Mouse (Mus musculus): ENCODE results near the gene Shc4. TPM values are rescaled to one million over a fixed set of nuclear protein-coding genes. Genes with fewer than 3 reads are reported as not detected.

Gene Shc4
- 4.8 and 5.0 TPM in 2 replicates for polyA plus RNA-seq (2012; rRNA removed)

GRCm38 (mm10) chr2:125724086-125724430 is at the start of gene Shc4:
Gene Shc4, minus strand, starts transcription at chr2:125724148.
- peak in 1 of 2 experiments; percentile 37 for DNase-seq (ENCODE audit: extremely low spot score in 1 of 2, low spot score in 1 of 2)

- DNase-seq (ENCODE audit: extremely low spot score in 1 of 2, low spot score in 1 of 2), result no peak
Measured at GRCm38 (mm10) chr2:125765029-125765428, 41.1 kb upstream of the Shc4 start.

DNA sequence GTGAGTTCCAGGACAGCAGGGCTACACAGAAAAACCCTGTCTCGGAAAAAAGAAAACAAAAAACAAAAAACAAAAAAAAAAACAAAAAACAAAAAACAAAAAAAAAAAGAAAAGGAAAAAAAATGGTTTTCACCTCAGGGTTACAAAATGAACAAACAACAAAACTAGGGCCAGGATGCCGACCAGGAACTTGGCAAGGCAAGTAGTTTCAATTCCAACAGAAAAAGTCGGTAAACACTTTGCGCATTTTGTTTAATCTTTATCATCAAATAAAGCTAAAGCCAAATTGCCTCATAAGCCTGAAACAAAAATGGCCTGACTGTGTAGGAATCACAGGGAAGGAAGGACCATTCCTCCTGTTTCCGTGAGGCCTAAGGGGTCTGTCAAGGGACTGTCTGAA is 40.6 kb upstream of the Shc4 start:
- no peak for DNase-seq (ENCODE audit: extremely low spot score in 1 of 2, low spot score in 1 of 2)

GRCm38 (mm10) chr2:125749330-125749729 is 25.4 kb upstream of the Shc4 start:
- no peak for DNase-seq (ENCODE audit: extremely low spot score in 1 of 2, low spot score in 1 of 2)

GRCm38 (mm10) chr2:125739338-125739737 is 15.4 kb upstream of the Shc4 start:
- DNase-seq (ENCODE audit: extremely low spot score in 1 of 2, low spot score in 1 of 2), result no peak

DNA sequence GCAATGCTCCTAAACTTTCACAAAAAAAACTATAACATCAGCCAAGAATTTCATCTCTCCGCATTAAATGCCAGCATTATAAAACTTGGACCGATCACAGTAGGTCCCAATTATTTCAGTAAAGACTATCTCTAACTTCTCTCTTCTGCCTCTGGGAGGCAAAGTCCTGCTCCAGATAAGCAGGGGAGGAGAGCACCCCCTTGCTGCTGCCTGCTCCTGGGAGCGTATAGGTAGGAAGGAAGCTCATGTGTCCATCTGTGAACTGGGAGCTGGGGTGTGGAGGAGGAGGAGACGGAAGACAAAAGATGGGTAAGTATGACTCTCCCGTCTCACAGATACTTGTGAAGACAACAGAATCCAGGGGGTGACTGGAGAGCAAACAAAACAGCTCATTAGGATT is 14.8 kb upstream of the Shc4 start:
- no peak for DNase-seq (ENCODE audit: extremely low spot score in 1 of 2, low spot score in 1 of 2)

- no peak for DNase-seq (ENCODE audit: extremely low spot score in 1 of 2, low spot score in 1 of 2)
Measured at GRCm38 (mm10) chr2:125736025-125736343, 12.0 kb upstream of the Shc4 start.

GRCm38 (mm10) chr2:125735333-125736024 is 11.5 kb upstream of the Shc4 start:
- peak; percentile 22 to 38 for DNase-seq (ENCODE audit: extremely low spot score in 1 of 2, low spot score in 1 of 2)

- DNase-seq (ENCODE audit: extremely low spot score in 1 of 2, low spot score in 1 of 2), result no peak
Measured at GRCm38 (mm10) chr2:125734741-125735140, 10.8 kb upstream of the Shc4 start.

GRCm38 (mm10) chr2:125731763-125732560 is 8.0 kb upstream of the Shc4 start:
- peak; percentile 82 to 97 for DNase-seq (ENCODE audit: extremely low spot score in 1 of 2, low spot score in 1 of 2)

- no peak for DNase-seq (ENCODE audit: extremely low spot score in 1 of 2, low spot score in 1 of 2)
Measured at GRCm38 (mm10) chr2:125724546-125725114, 682 bp upstream of the Shc4 start.

- peak in 1 of 2 experiments; percentile 48 for DNase-seq (ENCODE audit: extremely low spot score in 1 of 2, low spot score in 1 of 2)
Measured at GRCm38 (mm10) chr2:125723408-125724085, 401 bp downstream of the Shc4 start.

- no peak for DNase-seq (ENCODE audit: extremely low spot score in 1 of 2, low spot score in 1 of 2)
Measured at GRCm38 (mm10) chr2:125723086-125723407, 901 bp downstream of the Shc4 start.

- DNase-seq (ENCODE audit: extremely low spot score in 1 of 2, low spot score in 1 of 2), result no peak
Measured at GRCm38 (mm10) chr2:125716599-125716998, 7.3 kb downstream of the Shc4 start.

DNA sequence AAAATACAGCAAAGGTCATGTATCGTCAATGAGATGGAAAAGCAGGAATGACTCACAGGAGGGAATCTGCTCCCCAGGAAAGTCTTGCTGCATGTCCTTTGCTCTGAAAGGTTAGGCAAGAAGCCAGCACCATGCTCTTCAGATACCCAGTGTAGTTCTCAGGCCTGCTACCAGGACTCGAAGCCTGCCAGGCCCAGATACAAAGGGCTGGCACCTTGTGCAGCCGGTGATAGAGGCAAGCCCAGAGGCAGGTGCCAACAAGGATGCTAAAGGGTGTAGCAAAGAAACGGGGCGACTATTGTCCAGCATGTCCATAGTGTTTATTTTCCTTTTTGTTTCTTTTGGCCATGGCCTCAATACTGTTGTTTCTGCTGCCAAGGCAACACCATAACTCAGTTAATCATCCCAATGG is 17.4 kb downstream of the Shc4 start:
- DNase-seq (ENCODE audit: extremely low spot score in 1 of 2, low spot score in 1 of 2), result no peak

- no peak for DNase-seq (ENCODE audit: extremely low spot score in 1 of 2, low spot score in 1 of 2)
Measured at GRCm38 (mm10) chr2:125704907-125705631, 18.9 kb downstream of the Shc4 start.

GRCm38 (mm10) chr2:125702851-125703250 is 21.1 kb downstream of the Shc4 start:
- no peak for DNase-seq (ENCODE audit: extremely low spot score in 1 of 2, low spot score in 1 of 2)

- DNase-seq (ENCODE audit: extremely low spot score in 1 of 2, low spot score in 1 of 2), result no peak
Measured at GRCm38 (mm10) chr2:125701606-125702005, 22.3 kb downstream of the Shc4 start.

DNA sequence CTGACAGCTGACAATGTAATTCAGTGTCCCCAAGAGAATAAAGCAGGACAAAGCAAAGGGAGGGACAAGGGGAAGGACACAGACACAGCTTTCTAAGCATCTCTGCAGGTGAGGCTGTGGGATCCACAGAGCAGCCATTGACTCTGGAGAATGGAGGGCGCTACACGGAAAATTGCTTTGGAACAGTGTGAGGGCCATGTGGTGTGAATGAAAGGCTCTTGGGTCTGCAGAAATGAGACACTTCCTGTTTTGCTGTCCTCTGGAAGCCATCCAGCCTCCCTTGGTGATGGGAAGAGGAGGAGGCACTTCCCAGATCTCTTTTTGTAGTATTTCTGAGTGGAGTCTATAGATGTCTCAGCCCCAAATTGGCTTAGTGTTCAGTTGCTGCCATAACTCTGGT is 27.7 kb downstream of the Shc4 start:
- DNase-seq (ENCODE audit: extremely low spot score in 1 of 2, low spot score in 1 of 2), result no peak

GRCm38 (mm10) chr2:125694798-125695197 is 29.1 kb downstream of the Shc4 start:
- DNase-seq (ENCODE audit: extremely low spot score in 1 of 2, low spot score in 1 of 2), result no peak

GRCm38 (mm10) chr2:125692010-125692409 is 31.9 kb downstream of the Shc4 start:
- DNase-seq (ENCODE audit: extremely low spot score in 1 of 2, low spot score in 1 of 2), result peak in 1 of 2 experiments; percentile 56
